ENCODE assay signal across 8 mouse cellular contexts in genomic region chr5:45857254-45858011, GRCm38 (mm10). TPM values are rescaled to one million over a fixed set of nuclear protein-coding genes. Genes with fewer than 3 reads are reported as not detected.
DNase-seq lines count a peak whose midpoint lies in the region; ATAC-seq and TF ChIP-seq lines count a peak whose summit lies in the region.

Gene Lcorl, minus strand, starts transcription at chr5:45857615.

- in situ Hi-C loops in CH12.LX (cut with MboI; ENCODE audit: low pct_ligation_motif_present, low pct_unique_long_range_greater_than_20kb, low sequenced_read_pairs): no loop called here

- H3K79me2 ChIP-seq in CH12.LX (replicated peaks; ENCODE audit: control insufficient read depth, extremely low read depth, insufficient read depth, poor library complexity, severe bottlenecking): peaks cover 5% of the 10 kb centered on the region; the same call in 1 of the 2 replicates

- no peak for TF ChIP-seq CTCF in CH12.LX (conservative IDR thresholded peaks at IDR 0.05 in 1 of 2, IDR thresholded peaks at IDR 0.05 in 1 of 2; ENCODE audit: low read depth in 2 of 2, low read length in 2 of 2)

- H3K4me3 ChIP-seq in CH12.LX (replicated peaks in 1 of 3; ENCODE audit: low read depth in 2 of 3, low read length in 2 of 3, poor library complexity in 1 of 3): peak within 1 kb of the TSS; percentile 66 to 97 (median 76)
- peak within 1 kb of the TSS; percentile 92 for H3K4me3 ChIP-seq in forebrain, embryonic 11.5 days (ENCODE audit: low read depth, low read length)
- peak within 1 kb of the TSS; percentile 95 for H3K4me3 ChIP-seq in heart, embryonic 16.5 days (ENCODE audit: low read length)
- H3K4me3 ChIP-seq in liver, embryonic 15.5 days (replicated peaks): peak within 1 kb of the TSS; percentile 89
- peak within 1 kb of the TSS; percentile 96 for H3K4me3 ChIP-seq in neural tube, embryonic 12.5 days

- H3K27me3 ChIP-seq in CH12.LX (replicated peaks): no peaks in the 10 kb centered on the region
- H3K27me3 ChIP-seq in forebrain, embryonic 11.5 days (ENCODE audit: control insufficient read depth, insufficient read depth, low read length): no peaks in the 10 kb centered on the region
- H3K27me3 ChIP-seq in heart, embryonic 16.5 days (ENCODE audit: control insufficient read depth, insufficient read depth, low read length): no peaks in the 10 kb centered on the region
- H3K27me3 ChIP-seq in liver, embryonic 15.5 days: no peaks in the 10 kb centered on the region
- H3K27me3 ChIP-seq in neural tube, embryonic 12.5 days (replicated peaks): no peaks in the 10 kb centered on the region

- no peaks in the 10 kb centered on the region; a peak in 1 of 4 replicates for H3K4me1 ChIP-seq in CH12.LX (ENCODE audit: control insufficient read depth in 1 of 2, insufficient read depth in 2 of 2)
- H3K4me1 ChIP-seq in forebrain, embryonic 11.5 days (replicated peaks; ENCODE audit: control insufficient read depth, insufficient read depth, low read length): no peaks in the 10 kb centered on the region; the same call in 1 of the 2 replicates
- H3K4me1 ChIP-seq in heart, embryonic 16.5 days (ENCODE audit: control insufficient read depth, insufficient read depth, low read length): peaks cover 7% of the 10 kb centered on the region
- peaks cover 22% of the 10 kb centered on the region for H3K4me1 ChIP-seq in liver, embryonic 15.5 days (replicated peaks)
- peaks cover 5% of the 10 kb centered on the region for H3K4me1 ChIP-seq in neural tube, embryonic 12.5 days

- no peaks in the 10 kb centered on the region for H3K36me3 ChIP-seq in CH12.LX (replicated peaks in 1 of 2; ENCODE audit: control insufficient read depth in 1 of 2, insufficient read depth in 1 of 2, low read length in 1 of 2)
- no peaks in the 10 kb centered on the region for H3K36me3 ChIP-seq in forebrain, embryonic 11.5 days (ENCODE audit: control insufficient read depth, insufficient read depth, low read length)
- no peaks in the 10 kb centered on the region for H3K36me3 ChIP-seq in heart, embryonic 16.5 days (ENCODE audit: control insufficient read depth, insufficient read depth)
- no peaks in the 10 kb centered on the region for H3K36me3 ChIP-seq in liver, embryonic 15.5 days (replicated peaks)
- H3K36me3 ChIP-seq in neural tube, embryonic 12.5 days: no peaks in the 10 kb centered on the region

- peak; percentile 53 for TF ChIP-seq POLR2A in CH12.LX (IDR thresholded peaks at IDR 0.05; ENCODE audit: low read depth, low read length)

- H3K9me3 ChIP-seq in CH12.LX (replicated peaks; ENCODE audit: low read length): no peaks in the 10 kb centered on the region
- no peaks in the 10 kb centered on the region for H3K9me3 ChIP-seq in forebrain, embryonic 11.5 days (ENCODE audit: control insufficient read depth, low read length)
- H3K9me3 ChIP-seq in heart, embryonic 16.5 days (replicated peaks; ENCODE audit: control insufficient read depth, low read length): no peaks in the 10 kb centered on the region
- H3K9me3 ChIP-seq in liver, embryonic 15.5 days (replicated peaks): no peaks in the 10 kb centered on the region
- H3K9me3 ChIP-seq in neural tube, embryonic 12.5 days: no peaks in the 10 kb centered on the region

- TF ChIP-seq EP300 in CH12.LX (IDR thresholded peaks at IDR 0.05; ENCODE audit: low read length): no peak; the same call in 1 of the 2 replicates

- peak; percentile 95 for ATAC-seq in forebrain, embryonic 11.5 days (replicated peaks; ENCODE audit: low FRiP score)
- peak; percentile 95 for ATAC-seq in heart, embryonic 16.5 days (replicated peaks; ENCODE audit: extremely low read depth, insufficient read depth, low FRiP score)
- peak; percentile 95 for ATAC-seq in liver, embryonic 15.5 days (ENCODE audit: insufficient read depth)
- peak; percentile 96 for ATAC-seq in neural tube, embryonic 12.5 days (ENCODE audit: low FRiP score, low read depth)

- dilution Hi-C loops in CH12.LX (cut with MboI; ENCODE audit: extremely low pct_ligation_motif_present, extremely low pct_unique_long_range_greater_than_20kb, low sequenced_read_pairs): no loop called here

- H3K27ac ChIP-seq in CH12.LX (ENCODE audit: insufficient read depth, low read depth): peak within 1 kb of the TSS; percentile 78
- peak within 1 kb of the TSS; percentile 97 for H3K27ac ChIP-seq in forebrain, embryonic 11.5 days (ENCODE audit: low read depth, low read length)
- H3K27ac ChIP-seq in heart, embryonic 16.5 days (ENCODE audit: low read length): peak within 1 kb of the TSS; percentile 99
- H3K27ac ChIP-seq in liver, embryonic 15.5 days (replicated peaks): peak within 1 kb of the TSS; percentile 91
- H3K27ac ChIP-seq in neural tube, embryonic 12.5 days: peak within 1 kb of the TSS; percentile 97

- under 1% methylated on average over 71 of the region's 79 CpGs for WGBS in forebrain, embryonic 11.5 days
- WGBS in heart, embryonic 16.5 days: under 1% methylated on average over 63 of the region's 79 CpGs
- under 1% methylated on average over 78 of the region's 79 CpGs for WGBS in liver, embryonic 15.5 days (ENCODE audit: insufficient replicate concordance)
- WGBS in neural tube, embryonic 12.5 days: under 1% methylated on average over 71 of the region's 79 CpGs

- DNase-seq in CH12.LX (ENCODE audit: extremely low read depth): peak; percentile 93
- DNase-seq in c-Kit-positive CD71-positive TER-119-negative erythroid progenitor cells, embryonic 14.5 days (ENCODE audit: low read depth): peak; percentile 88
- DNase-seq in forebrain, embryonic 11.5 days (ENCODE audit: low spot score): peak; percentile 97
- peak; percentile 94 for DNase-seq in kidney, postnatal 36 days
- peak; percentile 92 for DNase-seq in telencephalon, adult 2 months (ENCODE audit: low read depth, low spot score)

- TF ChIP-seq RAD21 in CH12.LX (IDR thresholded peaks at IDR 0.05; ENCODE audit: low read depth, low read length): no peak

- peak within 1 kb of the TSS; percentile 62 for H3K4me2 ChIP-seq in CH12.LX (ENCODE audit: insufficient read depth, low read depth, poor library complexity, severe bottlenecking)
- H3K4me2 ChIP-seq in forebrain, embryonic 11.5 days (ENCODE audit: low read depth, low read length, severe bottlenecking): peak within 1 kb of the TSS; percentile 79
- peak within 1 kb of the TSS; percentile 95 for H3K4me2 ChIP-seq in heart, embryonic 16.5 days (ENCODE audit: low read depth, low read length)
- peak within 1 kb of the TSS; percentile 92 for H3K4me2 ChIP-seq in liver, embryonic 15.5 days
- H3K4me2 ChIP-seq in neural tube, embryonic 12.5 days (replicated peaks): peak within 1 kb of the TSS; percentile 69

- H3K9ac ChIP-seq in CH12.LX (ENCODE audit: insufficient read depth, low read depth): peak within 1 kb of the TSS; percentile 94
- H3K9ac ChIP-seq in forebrain, embryonic 11.5 days (ENCODE audit: low read length): peak within 1 kb of the TSS; percentile 94
- peak within 1 kb of the TSS; percentile 96 for H3K9ac ChIP-seq in heart, embryonic 16.5 days (ENCODE audit: low read length)
- peak within 1 kb of the TSS; percentile 89 for H3K9ac ChIP-seq in liver, embryonic 15.5 days
- H3K9ac ChIP-seq in neural tube, embryonic 12.5 days: peak within 1 kb of the TSS; percentile 98

TF ChIP-seq in CH12.LX, 34 proteins besides CTCF, POLR2A, EP300 and RAD21 (continues in another document):
- TF ChIP-seq PAX5 (IDR thresholded peaks at IDR 0.05; ENCODE audit: low read length) (no peak), POLR2AphosphoS2 (IDR thresholded peaks at IDR 0.05; ENCODE audit: low read depth, low read length) (no peak), JUN (IDR thresholded peaks at IDR 0.05; ENCODE audit: insufficient read depth, low read depth, low read length) (no peak), CHD2 (IDR thresholded peaks at IDR 0.05; ENCODE audit: low read length) (peak; percentile 87), USF2 (conservative IDR thresholded peaks at IDR 0.05; ENCODE audit: low read depth, low read length) (no peak; the same call in 1 of the 2 replicates), KAT2A (IDR thresholded peaks at IDR 0.05; ENCODE audit: insufficient replicate concordance, low read length) (peak; percentile 96; the same call in 1 of the 2 replicates), MAFK (IDR thresholded peaks at IDR 0.05; ENCODE audit: insufficient replicate concordance, low read length) (no peak), MEF2A (IDR thresholded peaks at IDR 0.05; ENCODE audit: borderline replicate concordance, low read depth, low read length) (peak; percentile 37; the same call in 1 of the 2 replicates), BHLHE40 (IDR thresholded peaks at IDR 0.05; ENCODE audit: low read depth, low read length) (peak; percentile 96), TBP (conservative IDR thresholded peaks at IDR 0.05; ENCODE audit: low read depth, low read length) (0 out of 2 replicates have a peak, but pooled peaks have one; percentile 43), UBTF (IDR thresholded peaks at IDR 0.05; ENCODE audit: low read depth, low read length) (0 out of 2 replicates have a peak, but pooled peaks have one; percentile 36), ETS1 (conservative IDR thresholded peaks at IDR 0.05; ENCODE audit: low read depth, low read length) (peak; percentile 53), IRF4 (IDR thresholded peaks at IDR 0.05; ENCODE audit: low read depth, low read length) (peak; percentile 58; the same call in 1 of the 2 replicates), JUND (conservative IDR thresholded peaks at IDR 0.05; ENCODE audit: low read depth, low read length) (no peak), SIN3A (IDR thresholded peaks at IDR 0.05; ENCODE audit: low read length) (peak; percentile 36), E2F4 (IDR thresholded peaks at IDR 0.05; ENCODE audit: insufficient replicate concordance, low read depth, low read length) (no peak), NRF1 (IDR thresholded peaks at IDR 0.05; ENCODE audit: low read depth, low read length) (peak; percentile 44; the same call in 1 of the 2 replicates), RCOR1 (conservative IDR thresholded peaks at IDR 0.05; ENCODE audit: low read depth, low read length) (no peak), MXI1 (IDR thresholded peaks at IDR 0.05; ENCODE audit: low read depth, low read length) (peak; percentile 65; the same call in 1 of the 2 replicates), SMC3 (IDR thresholded peaks at IDR 0.05; ENCODE audit: low read depth, low read length) (no peak), ZNF384 (IDR thresholded peaks at IDR 0.05; ENCODE audit: low read depth, low read length) (no peak), USF1 (IDR thresholded peaks at IDR 0.05; ENCODE audit: low read depth, low read length) (peak; percentile 64)

RNA-seq across cellular contexts. Expression of gene Lcorl, which starts in this region (rescaled TPM):
- total RNA-seq in CH12.LX (2012; rRNA removed) (3.8 and 5.8 TPM in 2 replicates), CH12.LX (2014; rRNA removed) (5.6 and 7.4 TPM in 2 replicates)
- polyA plus RNA-seq in CH12.LX (2012; ENCODE audit: insufficient read length, low read depth): 4.1 and 4.2 TPM in 2 replicates
- polyA plus RNA-seq in forebrain, embryonic 11.5 days (2014; fragmentation: Nextera tagmentation; extraction: Ambion mirVana): 41.0 and 41.7 TPM in 2 replicates
- polyA plus RNA-seq in heart, embryonic 16.5 days (2015; fragmentation: Nextera tagmentation; extraction: Ambion mirVana): 15.8 and 20.8 TPM in 2 replicates
- 6.6 and 7.0 TPM in 2 replicates for polyA plus RNA-seq in liver, embryonic 15.5 days (2015; fragmentation: Nextera tagmentation; extraction: Ambion mirVana)
- 46.7 and 50.6 TPM in 2 replicates for polyA plus RNA-seq in neural tube, embryonic 12.5 days (2016; fragmentation: Nextera tagmentation; extraction: Ambion mirVana)

Comparison
In these comparisons a context has a peak if more than half of its experiments do, and no peak if none do; other contexts are left out.
1. Peak in every context shown above with its lines: DNase-seq, ATAC-seq, H3K4me3 ChIP-seq and H3K27ac ChIP-seq.